Mouse (Mus musculus): ENCODE results near the gene Cetn4.

Gene Cetn4

GRCm38 (mm10) chr3:37302685-37303084 lies 9.8 kb downstream of the Cetn4 start:
- DNase-seq (ENCODE audit: low read depth, low spot score): peak; percentile 86

- DNase-seq (ENCODE audit: low read depth, low spot score): no peak
Observed at GRCm38 (mm10) chr3:37299470-37299869, 13.0 kb downstream of the Cetn4 start.

- no peak for DNase-seq (ENCODE audit: low read depth, low spot score)
Observed at GRCm38 (mm10) chr3:37292654-37293053, 19.9 kb downstream of the Cetn4 start.

- no peak for DNase-seq (ENCODE audit: low read depth, low spot score)
Observed at GRCm38 (mm10) chr3:37291929-37292328, 20.6 kb downstream of the Cetn4 start.

- DNase-seq (ENCODE audit: low read depth, low spot score): no peak
Observed at GRCm38 (mm10) chr3:37290881-37291541, 21.5 kb downstream of the Cetn4 start.

GRCm38 (mm10) chr3:37289237-37289636 lies 23.3 kb downstream of the Cetn4 start:
- no peak for DNase-seq (ENCODE audit: low read depth, low spot score)

- DNase-seq (ENCODE audit: low read depth, low spot score): no peak
Observed at GRCm38 (mm10) chr3:37283234-37283633, 29.3 kb downstream of the Cetn4 start.

- no peak for DNase-seq (ENCODE audit: low read depth, low spot score)
Observed at GRCm38 (mm10) chr3:37282299-37282922, 30.1 kb downstream of the Cetn4 start.

- no peak for DNase-seq (ENCODE audit: low read depth, low spot score)
Observed at GRCm38 (mm10) chr3:37280871-37281270, 31.6 kb downstream of the Cetn4 start.

- no peak for DNase-seq (ENCODE audit: low read depth, low spot score)
Observed at GRCm38 (mm10) chr3:37280221-37280620, 32.3 kb downstream of the Cetn4 start.

GRCm38 (mm10) chr3:37274661-37275060 lies 37.8 kb downstream of the Cetn4 start:
- DNase-seq (ENCODE audit: low read depth, low spot score): no peak

- DNase-seq (ENCODE audit: low read depth, low spot score): no peak
Observed at GRCm38 (mm10) chr3:37273092-37273491, 39.4 kb downstream of the Cetn4 start.

GRCm38 (mm10) chr3:37271209-37271608 lies 41.3 kb downstream of the Cetn4 start:
- DNase-seq (ENCODE audit: low read depth, low spot score): peak; percentile 46

GRCm38 (mm10) chr3:37269926-37270325 lies 42.6 kb downstream of the Cetn4 start:
- no peak for DNase-seq (ENCODE audit: low read depth, low spot score)

GRCm38 (mm10) chr3:37268338-37268737 lies 44.2 kb downstream of the Cetn4 start:
- no peak for DNase-seq (ENCODE audit: low read depth, low spot score)

- DNase-seq (ENCODE audit: low read depth, low spot score): no peak
Observed at GRCm38 (mm10) chr3:37259331-37259999, 53.0 kb downstream of the Cetn4 start.

- DNase-seq (ENCODE audit: low read depth, low spot score): no peak
Observed at GRCm38 (mm10) chr3:37257776-37258175, 54.7 kb downstream of the Cetn4 start.
